Mouse (Mus musculus) ES-Bruce4 (cell line): ENCODE data around the gene Actn4.

Experiments used
- CTCF ChIP-seq: IDR thresholded peaks from one replicate; pipeline ENCODE4 v1.8.1; 2011; ENCODE audit warnings: low read depth, low read length
- POLR2A ChIP-seq: IDR thresholded peaks from one replicate; pipeline ENCODE4 v1.8.1; 2011; ENCODE audit warnings: low read length; ENCODE audit not compliant: insufficient read depth

DNA sequence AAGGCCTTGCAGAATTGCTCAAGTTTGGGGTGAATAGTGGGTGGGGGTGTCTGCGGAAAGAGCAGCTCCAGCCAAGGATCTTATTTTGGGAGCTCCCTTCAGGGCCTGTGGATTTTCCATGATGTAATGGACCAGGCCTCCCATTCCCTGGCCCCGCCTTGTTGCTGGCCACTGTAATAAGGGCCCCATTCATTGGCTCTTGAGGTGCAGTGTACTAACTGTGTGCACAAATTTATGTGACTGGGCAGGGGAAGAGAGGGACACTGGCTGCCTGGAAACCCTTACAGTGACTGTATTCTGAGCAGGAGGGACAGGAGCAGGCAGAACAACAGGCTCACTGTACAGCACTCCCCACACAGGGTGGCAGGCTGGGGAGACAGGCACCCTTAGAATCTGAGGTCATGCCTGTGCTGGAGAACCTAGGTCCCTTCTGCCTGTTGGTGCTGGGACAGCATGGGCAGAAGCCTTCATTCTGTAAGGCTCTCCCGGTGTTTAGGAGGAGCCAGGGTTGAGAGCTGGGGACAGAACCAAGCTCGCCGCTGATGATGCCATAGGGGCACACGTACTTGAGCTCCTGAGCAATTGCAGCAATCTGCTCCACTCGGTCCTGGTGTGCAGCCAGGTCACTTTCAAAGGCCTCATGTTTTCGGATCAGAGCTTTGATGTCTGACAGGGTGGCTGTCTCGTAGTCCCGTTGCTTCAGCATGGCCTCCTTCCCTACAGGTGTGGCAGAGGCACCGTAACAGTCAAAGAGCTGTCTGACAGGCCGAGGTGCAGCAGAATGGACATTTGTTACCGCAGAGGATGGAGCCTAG is 60.6 kb downstream of the Actn4 start:
- no peak for TF ChIP-seq CTCF
- TF ChIP-seq POLR2A: no peak
